Mouse (Mus musculus): ENCODE results near the gene Gm37240.

Gm37240 gene

GRCm38 (mm10) chr3:85827283-85827682 lies 60.0 kb downstream of the Gm37240 start:
- peak in 1 of 2 experiments; percentile 2 for DNase-seq (ENCODE audit: low spot score in 2 of 2)

- DNase-seq (ENCODE audit: low spot score in 2 of 2) = no peak
Observed at GRCm38 (mm10) chr3:85820839-85821548, 66.3 kb downstream of the Gm37240 start.

GRCm38 (mm10) chr3:85819319-85819718 lies 68.0 kb downstream of the Gm37240 start:
- no peak for DNase-seq (ENCODE audit: low spot score in 2 of 2)

DNA sequence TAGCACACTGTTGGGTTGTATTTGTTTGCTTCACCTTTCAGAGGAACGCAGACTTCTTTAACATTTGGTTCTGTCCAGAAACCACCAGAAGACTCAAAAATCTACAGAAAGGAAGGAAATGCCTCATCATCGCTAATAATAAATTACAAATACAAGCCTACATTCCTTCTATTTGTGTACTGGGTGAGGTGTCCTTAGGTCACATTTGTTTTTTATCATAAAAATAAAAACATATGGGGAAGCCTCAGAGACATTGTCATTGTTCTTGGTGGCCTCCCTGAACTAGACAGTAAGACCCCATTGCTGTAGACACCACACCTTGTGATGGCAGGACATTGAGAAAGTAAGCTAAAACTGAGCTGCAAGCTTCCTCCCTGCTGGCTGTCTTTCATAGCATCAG lies 70.1 kb downstream of the Gm37240 start, which contains the start of gene Fam160a1:
Gene Fam160a1, minus strand, starts transcription at position 101 of the 400 bp plus-strand sequence.
- no peak for DNase-seq (ENCODE audit: low spot score in 2 of 2)

DNA sequence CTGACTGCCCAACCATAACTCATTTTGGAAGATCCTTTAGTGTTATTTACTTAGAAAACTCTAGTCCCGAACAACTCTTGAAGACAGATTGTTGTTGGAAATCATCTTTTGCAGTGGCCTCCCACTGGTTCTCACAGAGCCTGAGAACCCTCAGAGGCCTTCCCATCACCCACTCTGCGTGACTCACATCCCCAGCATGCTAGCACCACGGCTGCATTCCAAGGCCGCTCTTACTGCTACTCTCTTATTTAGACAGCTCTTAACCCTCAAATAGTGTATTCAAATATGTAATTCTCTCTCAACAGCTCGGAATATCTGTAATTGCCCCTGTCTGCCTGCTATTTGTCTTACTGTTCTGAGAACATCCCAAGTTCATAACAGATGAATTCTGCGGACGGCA lies 73.1 kb downstream of the Gm37240 start:
- no peak for DNase-seq (ENCODE audit: low spot score in 2 of 2)

- DNase-seq (ENCODE audit: low spot score in 2 of 2) = no peak
Observed at GRCm38 (mm10) chr3:85813101-85814014, 74.0 kb downstream of the Gm37240 start.

GRCm38 (mm10) chr3:85812010-85812409 lies 75.3 kb downstream of the Gm37240 start:
- DNase-seq (ENCODE audit: low spot score in 2 of 2) = no peak

DNA sequence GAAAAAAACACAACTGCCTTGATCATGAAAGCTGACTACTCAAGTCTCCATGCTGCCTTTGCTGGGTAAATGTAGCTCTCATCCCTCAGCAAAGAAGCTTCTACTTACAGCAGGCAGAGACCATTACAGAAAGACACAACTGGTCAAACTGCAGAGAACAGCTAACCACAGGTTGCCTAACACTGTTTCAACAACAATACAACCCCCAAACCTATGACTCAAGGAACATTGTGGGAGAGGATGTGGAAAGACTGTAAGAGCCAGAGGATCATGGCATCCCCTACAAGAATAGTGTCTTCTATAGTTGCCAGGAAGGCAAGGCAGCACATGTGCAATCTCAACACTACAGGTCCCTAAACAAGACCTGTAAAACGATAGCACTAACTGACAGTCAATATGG lies 94.2 kb downstream of the Gm37240 start:
- no peak for DNase-seq (ENCODE audit: low spot score in 2 of 2)

DNA sequence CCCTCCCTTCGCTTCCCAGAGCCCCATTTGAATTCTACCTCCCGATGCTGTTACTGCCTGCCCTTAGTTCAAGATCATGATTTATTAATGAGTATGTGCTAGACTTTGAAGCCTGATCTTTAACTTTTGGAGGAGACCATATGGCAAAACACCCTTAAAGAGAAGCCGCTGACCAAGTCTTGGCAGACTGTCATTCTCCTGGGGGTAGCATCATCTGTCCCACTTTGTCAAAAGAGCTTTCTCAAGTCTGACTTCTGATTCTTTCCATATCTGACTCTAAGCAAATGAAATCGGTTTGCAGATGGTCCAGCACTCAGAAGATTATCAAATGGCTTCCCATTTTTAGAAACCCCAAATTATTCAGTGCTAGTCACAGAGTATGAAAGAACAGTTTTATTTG lies 97.6 kb downstream of the Gm37240 start:
- no peak for DNase-seq (ENCODE audit: low spot score in 2 of 2)

GRCm38 (mm10) chr3:85786501-85786900 lies 100.8 kb downstream of the Gm37240 start:
- DNase-seq (ENCODE audit: low spot score in 2 of 2) = no peak

DNA sequence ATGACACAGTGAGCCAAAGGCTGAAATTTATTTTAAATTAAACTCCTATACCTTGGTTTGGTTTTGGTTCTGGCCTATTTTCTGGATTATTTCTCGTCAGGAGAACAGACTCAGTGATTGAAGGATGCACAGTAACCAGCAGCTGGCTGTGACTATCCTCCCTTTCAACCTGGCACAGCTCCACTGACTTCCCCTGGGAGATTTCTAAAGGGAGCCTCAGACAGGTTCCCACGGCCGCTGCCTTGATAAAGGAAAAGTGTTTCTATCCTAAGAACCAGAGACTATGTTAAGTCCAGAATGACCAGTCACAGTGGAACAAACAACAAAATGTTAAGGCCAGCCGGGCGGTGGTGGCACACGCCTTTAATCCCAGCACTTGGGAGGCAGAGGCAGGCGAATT lies 106.4 kb downstream of the Gm37240 start:
- no peak for DNase-seq (ENCODE audit: low spot score in 2 of 2)

DNA sequence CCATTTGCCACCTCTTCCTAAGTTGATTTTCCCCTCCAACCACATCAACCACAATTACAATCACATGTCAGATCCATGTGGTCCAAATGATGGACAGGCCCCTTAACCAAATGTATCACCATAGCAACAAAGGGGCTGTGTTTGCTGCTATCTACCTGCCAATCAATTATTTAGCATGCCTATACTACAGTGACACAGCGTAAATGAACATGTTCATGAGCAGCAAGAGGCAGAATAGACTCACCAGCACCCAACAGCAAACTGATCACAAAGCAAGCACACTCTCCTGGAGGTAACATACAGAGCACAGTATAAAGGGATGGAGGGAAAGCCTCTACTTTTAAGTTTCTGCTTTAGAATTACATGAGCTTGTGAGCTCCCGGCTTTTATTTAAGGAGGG lies 107.0 kb downstream of the Gm37240 start:
- DNase-seq (ENCODE audit: low spot score in 2 of 2) = no peak

DNA sequence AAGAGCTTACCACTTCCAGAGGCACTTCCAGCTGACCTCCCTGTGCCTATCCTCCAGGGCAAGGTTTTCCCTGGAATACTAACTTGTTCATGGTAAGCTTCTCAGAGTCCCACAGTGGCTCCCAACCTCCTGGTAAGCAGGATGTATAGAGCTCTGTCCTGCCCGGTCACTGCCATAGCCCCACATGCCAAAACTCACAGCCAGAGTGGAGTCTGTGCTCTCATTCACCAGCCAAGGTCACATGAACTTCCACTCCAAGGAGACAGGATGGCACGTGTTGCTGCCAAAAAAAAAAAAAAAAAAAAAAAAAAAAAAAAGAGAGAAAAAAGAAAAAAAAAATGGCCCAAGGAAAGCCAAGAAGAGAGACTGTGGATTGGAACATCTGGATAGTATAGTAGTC lies 109.5 kb downstream of the Gm37240 start:
- no peak for DNase-seq (ENCODE audit: low spot score in 2 of 2)

- no peak for DNase-seq (ENCODE audit: low spot score in 2 of 2)
Observed at GRCm38 (mm10) chr3:85777356-85777755, 110.0 kb downstream of the Gm37240 start.

DNA sequence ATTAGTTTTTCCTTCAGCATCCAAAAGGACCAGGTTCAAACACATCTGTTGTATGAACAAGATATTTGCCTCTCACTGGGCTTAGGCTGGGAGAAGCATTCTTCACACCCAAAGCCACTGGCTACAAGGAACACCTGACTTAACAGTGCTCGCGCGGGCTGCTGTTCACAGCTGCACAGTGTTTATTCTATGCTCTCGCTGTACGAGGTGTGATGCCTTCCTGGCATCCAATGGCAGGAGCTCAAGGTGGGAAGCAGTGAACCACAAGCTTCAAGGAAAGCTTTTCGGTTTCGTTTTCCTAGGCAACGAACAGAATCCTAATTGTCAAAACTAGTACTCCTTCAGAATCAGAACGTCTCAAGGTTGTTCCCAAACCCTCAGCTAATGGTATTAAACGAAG lies 110.6 kb downstream of the Gm37240 start:
- DNase-seq (ENCODE audit: low spot score in 2 of 2) = no peak

DNA sequence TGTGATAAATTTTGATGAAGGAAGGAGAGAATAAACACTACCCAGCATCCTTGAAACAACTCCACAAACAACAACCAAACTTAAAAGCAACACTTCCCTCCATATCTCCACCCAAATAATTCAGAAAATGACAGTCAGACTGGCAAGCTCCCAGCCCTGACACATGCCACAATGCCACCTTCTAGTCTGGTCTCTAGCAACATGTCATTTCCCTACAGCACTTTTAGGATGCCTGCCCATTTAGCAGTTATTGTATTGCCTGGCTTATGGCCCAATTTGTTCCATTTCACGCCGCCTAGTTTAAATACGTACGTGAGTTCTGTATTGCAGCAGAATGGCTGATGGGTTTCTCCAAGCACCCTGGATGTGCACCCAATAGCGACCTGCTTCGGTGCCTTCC lies 111.2 kb downstream of the Gm37240 start:
- no peak for DNase-seq (ENCODE audit: low spot score in 2 of 2)

GRCm38 (mm10) chr3:85773886-85774285 lies 113.4 kb downstream of the Gm37240 start:
- no peak for DNase-seq (ENCODE audit: low spot score in 2 of 2)

DNA sequence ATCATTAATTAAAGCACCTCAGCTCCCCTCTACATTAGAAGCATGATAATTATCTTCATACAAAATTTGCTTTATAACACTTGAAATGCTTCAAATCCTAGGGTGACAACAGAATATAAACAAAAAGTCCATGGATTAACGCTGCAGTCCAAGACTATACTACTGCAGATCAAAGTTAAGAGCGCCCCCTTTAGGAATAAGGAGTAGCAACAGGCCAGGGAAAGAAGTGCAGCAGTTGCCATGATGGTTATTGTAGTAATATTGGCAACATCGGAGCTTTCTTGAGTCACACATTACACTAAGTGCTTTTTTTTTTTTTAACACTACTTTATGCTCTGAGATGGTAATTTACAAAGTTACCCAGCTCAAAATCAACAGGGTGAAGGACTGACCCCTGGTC lies 113.9 kb downstream of the Gm37240 start:
- DNase-seq (ENCODE audit: low spot score in 2 of 2) = no peak

GRCm38 (mm10) chr3:85764937-85765337 lies 122.4 kb downstream of the Gm37240 start:
- DNase-seq (ENCODE audit: low spot score in 2 of 2) = no peak

DNA sequence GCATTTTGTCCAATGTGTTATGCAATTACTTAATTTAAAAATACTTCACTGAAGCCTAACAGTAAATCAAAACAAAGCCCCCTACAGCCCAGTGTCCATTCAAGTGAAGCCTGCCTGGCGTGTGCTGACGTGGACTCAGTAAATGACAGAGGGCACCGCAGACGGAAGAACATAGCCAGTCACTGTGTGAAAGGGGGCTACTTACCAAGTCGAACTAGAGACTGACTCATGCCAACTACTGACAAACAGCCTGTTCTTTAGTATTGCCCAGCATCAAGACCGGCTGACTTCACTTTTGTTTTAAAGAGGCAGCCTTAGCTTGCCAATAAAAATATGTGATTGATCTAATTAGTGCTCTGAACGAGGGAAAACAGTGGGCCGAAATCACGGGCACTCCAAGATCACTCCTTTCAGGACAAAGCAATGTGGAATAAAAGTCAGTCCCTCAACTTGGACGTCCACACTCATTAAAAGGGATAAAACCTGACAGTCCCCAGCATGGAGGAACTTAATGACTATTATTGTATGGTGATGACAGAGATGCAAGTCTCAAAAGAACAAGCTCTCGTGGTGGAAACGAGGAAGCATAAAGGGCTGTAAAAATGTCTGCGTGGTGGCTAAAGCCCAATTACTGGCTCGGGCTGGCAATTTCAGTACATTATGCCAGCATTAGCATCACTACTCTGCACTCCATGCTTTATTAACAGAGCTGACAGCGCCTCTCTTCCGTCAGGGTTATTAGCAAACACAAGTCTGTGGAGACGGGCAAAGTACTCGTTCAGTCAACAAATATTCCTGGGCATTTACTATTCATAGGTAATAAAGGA lies 123.1 kb downstream of the Gm37240 start:
- no peak for DNase-seq (ENCODE audit: low spot score in 2 of 2)

DNA sequence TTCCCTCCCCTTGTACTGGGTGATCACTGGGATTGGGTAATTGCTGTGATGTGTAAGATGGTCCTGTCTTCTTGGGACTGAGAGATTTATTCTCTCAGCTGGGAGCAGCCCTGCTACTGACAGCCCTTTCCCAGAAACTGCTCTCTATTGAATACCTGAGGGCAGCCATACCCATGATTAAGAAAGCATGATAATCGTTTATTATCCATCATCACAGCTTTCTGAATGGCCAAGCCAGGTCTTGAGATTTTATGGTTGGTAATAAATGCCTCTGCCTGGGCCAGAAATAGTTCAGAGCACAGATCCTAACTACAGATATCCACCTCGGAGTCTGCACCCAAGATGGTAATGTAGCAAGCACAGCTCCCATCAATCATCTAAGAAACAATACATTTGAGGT lies 129.4 kb downstream of the Gm37240 start:
- no peak for DNase-seq (ENCODE audit: low spot score in 2 of 2)

GRCm38 (mm10) chr3:85757435-85757834 lies 129.9 kb downstream of the Gm37240 start:
- DNase-seq (ENCODE audit: low spot score in 2 of 2) = no peak

Data from cerebellum, postnatal 4 days (tissue).